Mouse (Mus musculus): ENCODE results near the gene Slc16a6. TPM values are rescaled to one million over a fixed set of nuclear protein-coding genes. Genes with fewer than 3 reads are reported as not detected.
"Not testable (repeated sequence)": the region's sequence is repeated elsewhere in the genome, so short reads cannot be mapped to it uniquely, and the experiment has no call there.

The Slc16a6 gene
- polyA plus RNA-seq, 1 experiment from 2014 or later, result 12.9 TPM

DNA sequence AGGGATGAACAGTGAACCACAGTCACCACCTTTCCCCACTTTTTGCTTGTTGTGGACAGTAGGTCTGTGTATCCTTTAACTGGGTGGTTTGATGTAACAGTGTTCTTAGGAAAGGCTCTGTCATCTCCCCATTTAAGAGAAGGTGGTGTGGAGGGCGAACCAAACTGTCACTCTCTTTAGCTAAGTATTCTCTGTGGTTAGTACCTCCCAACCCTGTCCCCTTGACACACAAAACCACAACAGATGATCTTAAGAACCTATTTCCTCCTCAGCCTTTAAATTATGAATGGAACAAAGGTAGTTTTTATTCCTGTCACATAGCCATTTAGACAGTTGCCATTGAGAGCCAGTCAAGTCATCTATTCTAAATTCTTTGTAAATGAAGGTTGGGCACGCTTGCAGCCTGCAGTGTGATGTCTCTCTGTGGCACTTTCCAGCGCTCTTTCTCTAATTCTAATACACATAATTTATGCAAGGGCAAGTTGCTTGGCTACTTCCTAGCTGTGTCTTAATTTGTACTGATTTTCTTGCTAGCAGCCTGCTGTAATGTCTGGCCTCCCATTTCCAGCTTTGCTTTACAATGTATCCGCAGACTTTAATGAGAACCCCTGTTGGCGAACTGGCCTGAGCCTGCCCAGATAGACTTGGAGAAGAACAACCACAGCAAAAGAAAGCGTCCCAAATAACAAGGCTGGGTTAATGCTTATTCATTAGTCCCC lies 23.8 kb upstream of the Slc16a6 start:
- Histone ChIP-seq H3K4me1 (0 out of 2 replicates have a peak, but pooled peaks cover 3% of the 10 kb centered on the region), H3K27me3 (replicated peaks) (no peaks in the 10 kb centered on the region), H3K4me2 (no peak overlapping the region), H3K36me3 (no peaks in the 10 kb centered on the region), H3K9ac (no peak overlapping the region), H3K4me3 (replicated peaks) (no peak overlapping the region), H3K27ac (no peak overlapping the region), H3K9me3 (no peaks in the 10 kb centered on the region)
- ATAC-seq (ENCODE audit: insufficient read depth, low FRiP score, low read depth), result no peak
- WGBS, result 77% methylated on average over 6 of the region's 6 CpGs

DNA sequence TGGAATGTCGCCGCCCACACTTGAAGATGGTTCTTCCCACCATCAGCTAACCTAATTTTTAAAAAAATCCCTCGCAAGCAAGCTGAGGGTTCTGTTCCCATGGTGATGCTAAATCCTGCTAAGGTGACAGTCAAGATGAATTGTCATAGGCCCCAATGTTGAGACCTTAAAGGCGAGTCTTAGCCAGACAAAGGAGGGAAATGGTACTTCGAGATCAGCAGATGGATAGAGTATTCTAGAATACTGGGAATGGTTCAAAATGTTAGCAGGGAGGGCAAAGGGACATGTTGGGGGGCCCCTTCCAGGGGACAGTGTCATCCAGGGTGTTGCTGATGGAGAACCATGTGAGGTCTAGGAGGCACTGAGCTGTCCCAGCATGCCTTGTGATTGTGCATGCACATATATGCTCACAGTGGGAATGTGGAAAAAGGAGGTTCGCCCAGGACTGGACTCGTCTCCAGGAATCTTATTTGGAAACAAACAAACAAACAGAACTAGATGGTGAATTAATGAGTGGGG lies 23.1 kb upstream of the Slc16a6 start:
- ATAC-seq (ENCODE audit: insufficient read depth, low FRiP score, low read depth), result no peak
- no peak overlapping the region for H3K27ac ChIP-seq
- H3K27me3 ChIP-seq (replicated peaks), result no peaks in the 10 kb centered on the region

DNA sequence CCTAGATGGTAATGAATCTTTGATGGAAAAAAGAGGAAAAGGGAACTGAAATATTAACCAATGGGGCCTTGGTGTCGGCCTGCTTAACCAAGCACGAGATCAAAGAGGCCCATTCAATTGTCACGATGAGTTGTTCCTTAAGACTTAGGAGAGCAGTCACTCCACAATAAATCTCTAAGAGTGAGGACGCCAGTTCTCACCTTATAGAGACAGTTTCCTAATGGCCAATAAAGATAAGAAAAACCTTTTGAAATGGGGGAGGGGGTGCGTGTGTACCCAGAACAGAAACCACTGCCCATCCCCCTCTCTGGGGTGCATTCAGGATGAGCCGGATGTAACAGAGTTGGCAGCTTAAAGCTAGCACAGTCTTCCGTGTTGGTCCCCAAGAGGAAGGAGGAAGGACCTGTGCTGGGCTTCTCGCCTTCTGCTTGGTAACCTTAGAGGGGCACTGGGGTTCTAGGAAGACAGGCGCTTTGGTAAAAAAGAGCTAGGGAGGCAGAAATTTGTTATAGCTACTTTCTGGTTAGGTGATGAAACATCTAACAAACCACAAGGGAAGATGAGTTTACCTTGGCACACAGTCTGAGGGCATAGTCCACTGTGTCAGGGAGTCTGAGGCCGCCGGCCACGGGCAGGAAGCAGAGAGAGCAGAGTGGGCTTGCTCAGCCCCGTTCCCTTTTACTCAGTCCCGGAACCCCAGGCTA lies 22.5 kb upstream of the Slc16a6 start:
- Histone ChIP-seq H3K4me3 (replicated peaks) (no peak overlapping the region), H3K27ac (no peak overlapping the region), H3K9ac (no peak overlapping the region), H3K4me1 (0 out of 2 replicates have a peak, but pooled peaks cover 3% of the 10 kb centered on the region), H3K4me2 (no peak overlapping the region), H3K36me3 (no peaks in the 10 kb centered on the region), H3K27me3 (replicated peaks) (no peaks in the 10 kb centered on the region), H3K9me3 (no peaks in the 10 kb centered on the region)
- WGBS, result 41% methylated on average over 14 of the region's 14 CpGs
- ATAC-seq (ENCODE audit: insufficient read depth, low FRiP score, low read depth), result 0 out of 2 replicates have a peak, but pooled peaks have one; percentile 35

More for the DNA sequence above, 23.1 kb upstream of the Slc16a6 start:
- Histone ChIP-seq H3K9ac (no peak overlapping the region), H3K4me2 (no peak overlapping the region), H3K4me1 (0 out of 2 replicates have a peak, but pooled peaks cover 3% of the 10 kb centered on the region), H3K4me3 (replicated peaks) (no peak overlapping the region), H3K36me3 (no peaks in the 10 kb centered on the region), H3K9me3 (no peaks in the 10 kb centered on the region)
- WGBS, result 71% methylated on average over 7 of the region's 7 CpGs

DNA sequence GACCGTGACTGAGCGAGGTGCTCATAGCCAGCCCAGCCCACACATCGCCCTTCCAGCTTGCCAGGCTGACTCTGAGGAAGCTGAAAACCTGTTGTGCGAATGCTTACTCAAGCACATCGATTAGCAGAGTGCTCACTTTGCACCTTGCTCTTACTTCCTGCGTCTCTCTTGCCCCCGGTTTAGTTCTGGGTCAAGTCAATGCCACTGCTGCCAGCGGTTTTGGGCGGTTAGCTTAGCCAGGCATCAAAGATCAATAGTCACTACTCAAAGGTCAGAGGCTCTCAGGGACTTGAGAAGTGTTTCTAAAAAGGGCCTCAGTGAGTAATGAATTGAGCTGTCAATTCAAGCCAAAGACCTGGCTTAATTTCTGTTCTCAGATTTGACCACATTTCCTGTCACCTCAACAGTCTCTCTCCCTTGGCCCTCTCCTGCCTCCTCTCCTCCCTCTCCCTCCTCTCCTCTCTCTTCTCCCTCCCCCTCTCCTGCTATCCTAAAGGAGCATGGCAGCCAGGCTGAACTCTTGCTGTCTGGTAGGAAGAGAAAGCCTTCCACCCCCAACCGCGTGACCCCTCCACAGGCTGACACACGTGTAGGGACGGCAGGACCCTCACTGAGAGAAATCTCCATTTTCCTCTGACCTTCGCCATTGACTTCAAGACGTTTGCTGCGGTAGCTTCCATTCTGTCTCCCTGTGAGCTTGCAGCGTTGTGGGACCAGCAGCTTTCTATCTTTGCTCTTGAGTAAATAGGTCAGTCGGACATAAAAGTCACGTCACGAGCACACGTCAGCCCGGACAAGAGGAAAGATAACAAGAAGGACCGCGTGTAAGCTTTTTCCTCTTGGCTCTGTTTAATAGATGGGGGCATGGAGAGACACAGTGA lies 21.7 kb upstream of the Slc16a6 start:
- Histone ChIP-seq H3K27me3 (replicated peaks) (no peaks in the 10 kb centered on the region), H3K4me3 (replicated peaks) (no peak overlapping the region), H3K36me3 (no peaks in the 10 kb centered on the region), H3K4me2 (0 out of 2 replicates have a peak overlapping the region, but pooled peaks have one; percentile 2), H3K9ac (no peak overlapping the region), H3K9me3 (no peaks in the 10 kb centered on the region), H3K27ac (no peak overlapping the region; the same call in 1 of the 2 replicates), H3K4me1 (0 out of 2 replicates have a peak, but pooled peaks cover 3% of the 10 kb centered on the region)
- WGBS, result 45% methylated on average over 24 of the region's 24 CpGs
- no peak for ATAC-seq (ENCODE audit: insufficient read depth, low FRiP score, low read depth)

DNA sequence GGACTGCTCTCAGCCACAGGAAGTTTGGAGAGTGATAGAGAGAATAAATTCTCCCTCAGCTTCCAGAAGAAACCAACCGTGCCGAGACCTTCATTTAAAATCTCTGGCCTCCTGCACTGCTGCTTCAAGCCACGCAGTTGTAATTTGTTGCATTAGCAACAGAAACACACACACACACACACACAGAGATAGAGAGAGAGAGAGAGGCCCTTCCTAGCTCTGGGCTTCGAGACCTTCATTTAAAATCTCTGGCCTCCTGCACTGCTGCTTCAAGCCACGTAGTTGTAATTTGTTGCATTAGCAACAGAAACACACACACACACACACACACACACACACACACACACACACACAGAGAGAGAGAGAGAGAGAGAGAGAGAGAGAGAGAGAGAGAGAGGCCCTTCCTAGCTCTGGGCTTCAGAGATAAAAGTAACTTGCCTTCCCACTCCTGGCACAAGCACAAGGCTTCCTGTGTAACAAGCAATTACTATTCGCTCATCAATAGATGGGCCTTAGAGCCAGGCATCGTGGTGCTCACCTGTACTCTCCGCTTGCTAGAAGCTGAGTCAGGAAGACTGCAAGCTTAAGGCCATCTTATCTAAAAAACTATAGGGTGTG lies 19.6 kb upstream of the Slc16a6 start:
- not testable (repeated sequence) for H3K9me3 ChIP-seq; H3K36me3 ChIP-seq; H3K27me3 ChIP-seq (replicated peaks); H3K4me2 ChIP-seq; H3K9ac ChIP-seq; H3K27ac ChIP-seq; H3K4me1 ChIP-seq; H3K4me3 ChIP-seq (replicated peaks)
- WGBS, result 67% methylated on average over 8 of the region's 8 CpGs
- ATAC-seq (ENCODE audit: insufficient read depth, low FRiP score, low read depth), result peak; percentile 54; the same call in 1 of the 2 replicates

DNA sequence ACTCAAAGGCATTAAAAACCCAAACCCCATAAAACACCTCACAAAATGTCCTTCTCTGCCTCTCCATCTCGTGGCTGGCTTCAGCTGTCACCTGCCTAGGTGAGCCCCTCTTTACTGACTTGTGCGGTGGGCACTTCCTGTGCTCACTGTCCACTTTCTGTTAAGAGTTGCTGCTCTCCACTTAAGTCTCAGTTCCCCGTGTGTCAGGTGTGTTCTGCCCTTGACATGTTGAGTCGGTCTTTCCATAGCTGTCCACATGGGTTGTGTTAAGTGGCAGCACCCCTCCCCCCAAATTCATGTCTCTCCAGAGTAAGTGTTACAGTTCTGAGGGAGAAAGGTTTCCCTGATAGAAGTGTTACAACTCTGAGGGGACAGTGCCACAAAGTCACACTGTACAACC lies 18.4 kb upstream of the Slc16a6 start:
- WGBS, result 73% methylated on average over 4 of the region's 4 CpGs

DNA sequence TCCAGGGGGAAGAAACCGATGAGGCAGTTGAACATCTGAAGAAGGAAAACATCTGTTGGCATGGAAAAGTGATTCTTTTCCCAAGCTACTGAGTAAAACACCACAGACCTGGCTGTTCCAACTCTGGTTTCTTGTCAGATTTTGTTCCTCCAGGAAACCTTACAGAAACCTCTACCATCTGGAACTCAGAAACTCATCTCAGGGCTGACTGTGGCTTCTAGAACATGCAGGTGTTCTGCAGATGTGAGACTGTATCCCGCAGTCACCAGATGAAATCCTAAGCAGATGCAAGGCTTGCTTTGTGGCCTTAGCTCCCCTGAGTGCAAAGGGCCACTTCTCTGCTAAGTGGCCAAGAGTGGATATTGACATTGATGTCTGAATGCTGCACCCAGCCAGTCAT lies 16.4 kb upstream of the Slc16a6 start:
- Histone ChIP-seq H3K9me3 (no peaks in the 10 kb centered on the region), H3K4me1 (no peaks in the 10 kb centered on the region), H3K27me3 (replicated peaks) (no peaks in the 10 kb centered on the region), H3K9ac (no peak overlapping the region), H3K4me2 (no peak overlapping the region), H3K36me3 (no peaks in the 10 kb centered on the region), H3K27ac (no peak overlapping the region), H3K4me3 (replicated peaks) (no peak overlapping the region)
- ATAC-seq (ENCODE audit: insufficient read depth, low FRiP score, low read depth), result no peak
- WGBS, result 63% methylated on average over 2 of the region's 2 CpGs

More for the DNA sequence above, 18.4 kb upstream of the Slc16a6 start:
- ATAC-seq (ENCODE audit: insufficient read depth, low FRiP score, low read depth), result no peak
- H3K4me1 ChIP-seq, result 0 out of 2 replicates have a peak, but pooled peaks cover 3% of the 10 kb centered on the region
- no peak overlapping the region for H3K4me3 ChIP-seq (replicated peaks)
- H3K4me2 ChIP-seq, result no peak overlapping the region
- H3K9me3 ChIP-seq, result no peaks in the 10 kb centered on the region
- H3K36me3 ChIP-seq, result no peaks in the 10 kb centered on the region
- no peak overlapping the region for H3K9ac ChIP-seq
- H3K27ac ChIP-seq, result no peak overlapping the region
- no peaks in the 10 kb centered on the region for H3K27me3 ChIP-seq (replicated peaks)

DNA sequence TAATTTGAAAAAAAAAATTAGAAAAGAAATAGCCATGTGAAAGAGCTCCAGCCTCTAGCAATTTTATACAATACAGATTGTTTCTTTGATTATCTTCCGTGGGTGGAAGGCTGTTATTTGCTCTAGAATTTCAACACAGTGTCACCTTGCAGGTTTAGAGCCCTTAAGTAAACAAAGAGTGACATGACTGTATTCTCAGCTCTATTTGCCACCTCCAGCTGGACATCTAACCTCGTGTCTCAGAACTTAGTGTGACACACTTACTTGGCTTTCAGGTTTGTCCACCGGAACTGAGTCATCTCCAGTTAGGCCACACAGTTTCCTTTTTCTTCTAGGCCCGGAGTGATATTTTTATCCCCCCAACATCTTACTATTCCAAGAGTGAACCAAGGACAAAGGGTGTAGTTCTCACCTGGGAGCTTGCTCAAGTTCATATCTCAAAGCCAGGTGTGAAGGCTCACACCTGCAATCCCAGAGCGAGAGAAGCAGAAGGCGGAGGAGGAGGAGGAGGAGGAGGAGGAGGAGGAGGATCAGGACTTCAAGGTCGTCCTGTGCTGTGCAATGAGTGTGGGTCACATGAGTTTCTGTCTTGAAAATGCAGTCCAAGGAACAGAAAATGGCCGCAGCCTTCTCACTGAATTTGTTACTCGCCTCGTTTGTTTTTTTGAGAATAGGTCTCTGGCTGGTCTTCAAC lies 14.7 kb upstream of the Slc16a6 start:
- no peaks in the 10 kb centered on the region for H3K9me3 ChIP-seq
- ATAC-seq (ENCODE audit: insufficient read depth, low FRiP score, low read depth), result peak; percentile 47; the same call in 1 of the 2 replicates
- WGBS, result 64% methylated on average over 10 of the region's 10 CpGs

DNA sequence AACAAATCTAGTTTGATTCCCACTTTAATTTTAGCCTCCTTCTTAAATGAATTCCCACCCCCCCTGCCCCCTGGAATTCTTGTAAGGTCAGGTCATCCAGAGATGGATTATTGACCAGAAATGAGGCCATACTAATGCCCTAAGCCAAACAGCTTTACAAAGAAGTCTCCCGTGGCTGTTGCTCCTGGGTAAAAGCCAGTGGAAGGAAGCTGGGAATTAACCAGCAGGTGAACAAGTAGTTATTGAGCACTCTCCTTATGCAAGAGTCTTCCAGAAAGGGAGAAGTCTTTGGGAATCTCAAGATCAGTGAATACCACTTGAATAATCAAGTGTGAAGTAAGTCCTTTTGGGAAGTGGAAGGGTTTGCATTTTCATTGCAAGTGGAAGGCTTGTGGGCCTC lies 13.7 kb upstream of the Slc16a6 start:
- H3K4me1 ChIP-seq, result no peaks in the 10 kb centered on the region
- no peak overlapping the region for H3K9ac ChIP-seq
- H3K4me3 ChIP-seq (replicated peaks), result no peak overlapping the region
- H3K36me3 ChIP-seq, result no peaks in the 10 kb centered on the region
- ATAC-seq (ENCODE audit: insufficient read depth, low FRiP score, low read depth), result no peak
- H3K4me2 ChIP-seq, result no peak overlapping the region
- no peak overlapping the region for H3K27ac ChIP-seq
- no peaks in the 10 kb centered on the region for H3K27me3 ChIP-seq (replicated peaks)
- no peaks in the 10 kb centered on the region for H3K9me3 ChIP-seq
- WGBS, result 40% methylated on average over 1 of the region's 1 CpGs

More for the DNA sequence above, 14.7 kb upstream of the Slc16a6 start:
- H3K4me1 ChIP-seq, result no peaks in the 10 kb centered on the region
- no peaks in the 10 kb centered on the region for H3K36me3 ChIP-seq
- H3K4me2 ChIP-seq, result no peak overlapping the region
- H3K4me3 ChIP-seq (replicated peaks), result no peak overlapping the region
- no peaks in the 10 kb centered on the region for H3K27me3 ChIP-seq (replicated peaks)
- H3K9ac ChIP-seq, result no peak overlapping the region; the same call in 1 of the 2 replicates
- 0 out of 2 replicates have a peak overlapping the region, but pooled peaks have one; percentile 13 for H3K27ac ChIP-seq

DNA sequence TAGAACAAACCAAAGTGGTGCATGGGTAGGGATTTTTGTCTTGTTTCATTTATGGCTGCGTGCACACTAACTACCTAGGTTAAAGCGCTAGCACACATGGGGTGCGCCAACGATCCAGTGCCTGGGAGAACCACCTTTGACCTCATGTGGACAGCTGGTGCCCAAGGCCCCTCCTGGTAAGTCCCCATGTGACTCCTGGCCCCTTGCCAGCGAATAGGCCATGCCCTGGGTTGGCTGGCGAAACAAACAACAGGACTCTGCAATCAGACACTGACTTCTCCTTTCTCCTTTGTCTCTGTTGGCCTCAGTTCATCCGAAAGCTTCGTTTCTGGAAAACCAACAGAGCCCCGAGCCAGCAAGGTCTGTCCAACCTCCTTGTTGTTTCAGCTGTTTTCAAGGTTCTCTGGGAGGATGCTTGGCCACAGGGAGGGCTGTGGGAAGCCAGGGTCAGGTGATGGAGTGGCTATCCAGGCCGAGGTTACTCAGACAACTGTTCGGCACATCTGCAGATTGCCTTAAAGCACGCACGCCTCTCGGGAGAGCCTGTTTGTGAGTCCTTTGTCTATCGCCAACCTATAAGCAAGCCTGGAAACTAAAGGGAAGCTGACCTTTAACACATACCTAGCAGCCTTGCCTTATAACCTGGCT lies 12.1 kb upstream of the Slc16a6 start:
- H3K4me3 ChIP-seq (replicated peaks), result no peak overlapping the region
- no peaks in the 10 kb centered on the region for H3K4me1 ChIP-seq
- no peak overlapping the region for H3K4me2 ChIP-seq
- ATAC-seq (ENCODE audit: insufficient read depth, low FRiP score, low read depth), result no peak
- no peaks in the 10 kb centered on the region for H3K9me3 ChIP-seq
- H3K9ac ChIP-seq, result no peak overlapping the region
- no peaks in the 10 kb centered on the region for H3K27me3 ChIP-seq (replicated peaks)
- WGBS, result 83% methylated on average over 15 of the region's 15 CpGs
- H3K27ac ChIP-seq, result no peak overlapping the region
- no peaks in the 10 kb centered on the region for H3K36me3 ChIP-seq

All from stomach, embryonic 15.5 days (tissue).